Mouse (Mus musculus) limb, embryonic 15.5 days (tissue): ENCODE results near the gene Dock6. TPM values are rescaled to one million over a fixed set of nuclear protein-coding genes. Genes with fewer than 3 reads are reported as not detected.

Experiments used
- ATAC-seq: fragments of 200-750 bp; cut with Nextera tagmentation; 2 replicates; pipeline ENCODE4 v1.8.0; 2017; ENCODE audit warnings: low read depth, moderate TSS enrichment; ENCODE audit not compliant: insufficient number of reproducible peaks, low FRiP score, low TSS enrichment
- H3K27ac ChIP-seq: fragments of 300-500 bp; sonication (generic); 2 replicates; pipeline ENCODE4 v1.5.1; 2015; ENCODE audit warnings: moderate library complexity, mild to moderate bottlenecking, inconsistent platforms
- H3K27me3 ChIP-seq: fragments of 300-500 bp; sonication (generic); 2 replicates; pipeline ENCODE4 v1.6.1; 2015; ENCODE audit warnings: inconsistent platforms
- H3K36me3 ChIP-seq: fragments of 300-500 bp; sonication (generic); 2 replicates; pipeline ENCODE4 v1.6.1; 2015; ENCODE audit warnings: inconsistent platforms
- H3K4me1 ChIP-seq: fragments of 300-500 bp; sonication (generic); 2 replicates; pipeline ENCODE4 v1.6.1; 2015; ENCODE audit warnings: inconsistent platforms
- H3K4me2 ChIP-seq: fragments of 300-500 bp; sonication (generic); 2 replicates; pipeline ENCODE4 v1.6.1; 2015; ENCODE audit warnings: mild to moderate bottlenecking, inconsistent platforms
- H3K4me3 ChIP-seq: fragments of 300-500 bp; sonication (generic); 2 replicates; pipeline ENCODE4 v1.5.1; 2015; ENCODE audit warnings: mild to moderate bottlenecking, inconsistent platforms
- H3K9ac ChIP-seq: fragments of 300-500 bp; sonication (generic); 2 replicates; pipeline ENCODE4 v1.6.1; 2015; ENCODE audit warnings: inconsistent platforms
- H3K9me3 ChIP-seq: fragments of 300-500 bp; sonication (generic); 2 replicates; pipeline ENCODE4 v1.6.1; 2016; ENCODE audit warnings: inconsistent platforms
- WGBS: fragments of 180-500 bp; shearing (Covaris S2); methylation state at CpG from one replicate; pipeline ENCODE4 v1.1.7; 2015; 5-methylcytosine and 5-hydroxymethylcytosine counted together
- polyA plus RNA-seq: library from polyadenylated mRNA; unstranded; fragments of >200 nt; fragmentation: Nextera tagmentation; extraction: Ambion mirVana; gene quantifications from 2 replicates; pipeline ENCODE4 v1.2.1, GENCODE M21; 2015

Gene Dock6
- polyA plus RNA-seq, 1 experiment from 2014 or later, result 38.1 TPM

GRCm38 (mm10) chr9:21824366-21824765, 28.1 kb downstream of the Dock6 start:
- Histone ChIP-seq H3K4me2 (no peak overlapping the region), H3K9ac (no peak overlapping the region), H3K4me3 (no peak overlapping the region), H3K4me1 (no peaks in the 10 kb centered on the region; the same call in 1 of the 2 replicates), H3K9me3 (no peaks in the 10 kb centered on the region), H3K36me3 (peaks cover 64% of the 10 kb centered on the region), H3K27ac (no peak overlapping the region), H3K27me3 (no peaks in the 10 kb centered on the region)
- ATAC-seq, result no peak
- 63% methylated on average over 10 of the region's 10 CpGs for WGBS

GRCm38 (mm10) chr9:21823957-21824356, 28.5 kb downstream of the Dock6 start:
- WGBS, result 49% methylated on average over 4 of the region's 4 CpGs
- no peak for ATAC-seq
- H3K4me3 ChIP-seq, result no peak overlapping the region
- no peak overlapping the region for H3K9ac ChIP-seq
- H3K27me3 ChIP-seq, result no peaks in the 10 kb centered on the region
- H3K27ac ChIP-seq, result no peak overlapping the region
- H3K9me3 ChIP-seq, result no peaks in the 10 kb centered on the region
- H3K36me3 ChIP-seq, result peaks cover 63% of the 10 kb centered on the region
- H3K4me1 ChIP-seq, result no peaks in the 10 kb centered on the region; the same call in 1 of the 2 replicates
- no peak overlapping the region for H3K4me2 ChIP-seq

GRCm38 (mm10) chr9:21822686-21823085, 29.7 kb downstream of the Dock6 start:
- Histone ChIP-seq H3K4me1 (no peaks in the 10 kb centered on the region; the same call in 1 of the 2 replicates), H3K9me3 (no peaks in the 10 kb centered on the region), H3K4me3 (no peak overlapping the region), H3K36me3 (peaks cover 62% of the 10 kb centered on the region), H3K9ac (no peak overlapping the region), H3K4me2 (no peak overlapping the region), H3K27me3 (no peaks in the 10 kb centered on the region), H3K27ac (no peak overlapping the region)
- ATAC-seq, result no peak
- 79% methylated on average over 6 of the region's 6 CpGs for WGBS

DNA sequence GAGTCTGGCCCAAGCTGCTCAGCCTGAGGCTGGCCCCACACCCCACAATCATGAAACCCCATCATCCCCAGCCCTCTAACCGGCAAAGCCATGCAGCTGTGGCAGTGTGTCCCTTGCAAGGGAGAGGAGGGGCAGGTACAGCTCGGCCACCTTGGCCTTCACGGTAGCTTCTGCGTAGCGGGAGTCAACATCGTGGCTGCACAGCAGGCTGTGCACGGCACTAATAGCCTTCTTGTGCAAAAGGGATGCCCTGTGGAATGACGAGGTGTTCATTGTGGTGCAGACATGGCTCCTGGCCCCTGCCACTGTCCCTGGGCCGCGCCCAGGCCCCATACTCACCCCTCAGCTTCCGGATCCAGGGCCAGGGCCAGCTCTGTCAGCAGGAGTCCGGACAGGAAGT, 32.3 kb downstream of the Dock6 start:
- H3K36me3 ChIP-seq, result peaks cover 76% of the 10 kb centered on the region
- H3K27me3 ChIP-seq, result no peaks in the 10 kb centered on the region
- no peak overlapping the region for H3K27ac ChIP-seq
- H3K9ac ChIP-seq, result no peak overlapping the region
- H3K4me3 ChIP-seq, result no peak overlapping the region
- WGBS, result 87% methylated on average over 12 of the region's 12 CpGs
- no peaks in the 10 kb centered on the region for H3K9me3 ChIP-seq
- no peaks in the 10 kb centered on the region; the same call in 1 of the 2 replicates for H3K4me1 ChIP-seq
- no peak for ATAC-seq
- no peak overlapping the region for H3K4me2 ChIP-seq

- no peak overlapping the region for H3K4me2 ChIP-seq
- no peaks in the 10 kb centered on the region; the same call in 1 of the 2 replicates for H3K4me1 ChIP-seq
- no peak overlapping the region for H3K4me3 ChIP-seq
- no peak for ATAC-seq
- no peaks in the 10 kb centered on the region for H3K27me3 ChIP-seq
- WGBS, result 91% methylated on average over 2 of the region's 2 CpGs
- no peak overlapping the region for H3K9ac ChIP-seq
- H3K36me3 ChIP-seq, result peaks cover 75% of the 10 kb centered on the region
- H3K9me3 ChIP-seq, result no peaks in the 10 kb centered on the region
- H3K27ac ChIP-seq, result no peak overlapping the region
These were observed 33.2 kb downstream of the Dock6 start for GRCm38 (mm10) chr9:21819181-21819729.

GRCm38 (mm10) chr9:21818561-21818960, 33.9 kb downstream of the Dock6 start:
- H3K4me2 ChIP-seq, result no peak overlapping the region
- H3K27ac ChIP-seq, result no peak overlapping the region
- peaks cover 74% of the 10 kb centered on the region for H3K36me3 ChIP-seq
- no peaks in the 10 kb centered on the region; the same call in 1 of the 2 replicates for H3K4me1 ChIP-seq
- H3K4me3 ChIP-seq, result no peak overlapping the region
- ATAC-seq, result no peak
- H3K9me3 ChIP-seq, result no peaks in the 10 kb centered on the region
- WGBS, result 86% methylated on average over 6 of the region's 6 CpGs
- H3K9ac ChIP-seq, result no peak overlapping the region
- no peaks in the 10 kb centered on the region for H3K27me3 ChIP-seq

DNA sequence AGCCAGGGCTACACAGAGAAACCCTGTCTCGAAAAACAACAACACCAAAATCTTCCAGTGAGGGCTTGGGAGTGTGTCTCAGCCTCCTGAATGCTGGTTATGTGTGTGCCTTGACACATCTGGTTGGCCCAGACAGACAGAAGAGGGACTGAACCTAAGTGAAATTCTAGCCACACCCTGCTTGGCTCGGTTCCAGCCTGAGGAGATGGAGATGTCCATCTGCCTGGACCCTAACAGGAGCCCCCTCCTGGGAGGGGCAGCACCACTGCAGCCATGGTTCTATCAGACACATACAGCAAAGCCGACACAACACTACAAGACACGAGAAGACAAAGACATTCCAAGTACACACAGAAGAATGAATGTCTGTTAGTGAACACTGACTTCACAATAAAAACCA, 34.3 kb downstream of the Dock6 start:
- H3K4me2 ChIP-seq, result no peak overlapping the region
- H3K27me3 ChIP-seq, result no peaks in the 10 kb centered on the region
- peaks cover 75% of the 10 kb centered on the region for H3K36me3 ChIP-seq
- no peak overlapping the region for H3K9ac ChIP-seq
- H3K27ac ChIP-seq, result no peak overlapping the region
- WGBS, result 82% methylated on average over 4 of the region's 4 CpGs
- H3K9me3 ChIP-seq, result no peaks in the 10 kb centered on the region
- ATAC-seq, result no peak
- no peaks in the 10 kb centered on the region; the same call in 1 of the 2 replicates for H3K4me1 ChIP-seq
- H3K4me3 ChIP-seq, result no peak overlapping the region

DNA sequence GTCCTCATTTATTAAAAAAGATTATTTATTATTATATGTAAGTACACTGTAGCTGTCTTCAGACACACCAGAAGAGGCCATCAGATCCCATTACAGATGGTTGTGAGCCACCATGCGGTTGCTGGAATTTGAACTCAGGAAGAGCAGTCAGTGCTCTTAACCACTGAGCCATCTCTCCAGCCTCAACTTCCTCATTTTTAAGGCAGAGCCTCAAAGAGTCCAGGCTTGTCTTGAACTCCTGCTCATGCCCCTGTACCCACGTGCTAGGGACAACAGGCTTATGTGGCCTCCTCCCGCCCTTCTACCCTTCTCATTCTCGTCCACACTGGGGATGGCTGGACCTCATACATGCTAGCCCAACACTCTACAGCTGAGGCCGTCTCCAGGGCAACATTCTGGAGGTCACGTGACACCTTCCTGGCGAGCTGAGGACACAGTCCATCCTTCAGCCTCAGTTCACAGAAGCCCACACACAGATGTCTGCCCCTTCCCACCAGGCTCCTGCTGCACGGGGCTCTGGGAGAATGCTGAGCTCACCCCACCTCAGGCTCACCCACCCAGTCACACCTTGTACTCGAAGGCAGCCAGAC, 35.6 kb downstream of the Dock6 start:
- WGBS, result 74% methylated on average over 9 of the region's 9 CpGs
- no peak overlapping the region for H3K4me2 ChIP-seq
- H3K4me1 ChIP-seq, result no peaks in the 10 kb centered on the region; the same call in 1 of the 2 replicates
- no peak overlapping the region for H3K9ac ChIP-seq
- H3K27me3 ChIP-seq, result no peaks in the 10 kb centered on the region
- peaks cover 84% of the 10 kb centered on the region for H3K36me3 ChIP-seq
- no peak overlapping the region for H3K27ac ChIP-seq
- H3K4me3 ChIP-seq, result no peak overlapping the region
- H3K9me3 ChIP-seq, result no peaks in the 10 kb centered on the region
- no peak for ATAC-seq

DNA sequence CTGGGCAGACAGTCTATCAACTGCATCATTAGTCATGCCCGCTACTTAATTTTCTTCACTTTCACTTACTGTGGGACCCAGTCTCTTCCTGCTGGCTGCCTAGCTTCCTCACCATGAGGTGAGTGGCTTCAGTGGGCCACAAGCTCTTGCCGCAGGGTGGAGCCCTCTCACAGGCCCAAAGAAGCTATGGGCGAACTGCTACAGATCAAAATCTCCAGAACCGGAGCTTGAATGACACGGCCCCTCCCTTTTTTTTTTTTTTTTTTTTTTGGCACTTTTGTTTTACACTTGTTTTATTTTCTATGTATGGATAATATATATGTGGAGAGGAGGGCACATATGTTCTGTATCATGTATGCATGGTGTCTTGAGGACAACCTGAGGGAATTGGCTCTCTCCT, 41.3 kb downstream of the Dock6 start:
- no peak for ATAC-seq
- Histone ChIP-seq H3K9me3 (no peaks in the 10 kb centered on the region), H3K27me3 (no peaks in the 10 kb centered on the region), H3K27ac (no peak overlapping the region), H3K4me1 (no peaks in the 10 kb centered on the region), H3K36me3 (peaks cover 70% of the 10 kb centered on the region), H3K4me2 (no peak overlapping the region), H3K9ac (no peak overlapping the region), H3K4me3 (no peak overlapping the region)
- 82% methylated on average over 5 of the region's 5 CpGs for WGBS

DNA sequence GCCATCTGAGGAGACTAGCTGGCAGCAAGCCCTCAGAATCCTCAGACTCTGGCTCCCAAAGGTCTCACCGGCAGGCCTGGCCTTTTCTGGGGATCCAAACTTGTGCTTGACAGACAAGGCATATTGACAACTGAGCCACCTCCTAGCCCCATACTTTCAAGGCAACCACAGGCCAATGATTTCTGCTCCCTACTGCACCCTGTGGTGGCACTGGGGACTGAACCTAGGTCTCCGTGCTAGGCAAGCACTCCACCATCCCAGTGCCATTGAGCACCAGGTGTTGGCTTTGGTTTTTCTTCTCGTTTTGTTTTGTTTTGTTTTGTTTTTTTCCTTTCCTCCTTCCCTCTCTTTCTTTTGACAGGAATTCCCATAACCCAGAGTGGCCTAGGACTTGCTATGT, 43.9 kb downstream of the Dock6 start:
- Histone ChIP-seq H3K9me3 (no peaks in the 10 kb centered on the region), H3K27me3 (no peaks in the 10 kb centered on the region), H3K27ac (no peak overlapping the region), H3K4me1 (peaks cover 8% of the 10 kb centered on the region), H3K4me2 (no peak overlapping the region), H3K36me3 (peaks cover 49% of the 10 kb centered on the region), H3K9ac (no peak overlapping the region), H3K4me3 (no peak overlapping the region)
- 70% methylated on average over 3 of the region's 3 CpGs for WGBS
- ATAC-seq, result no peak

- WGBS, result 82% methylated on average over 11 of the region's 11 CpGs
- Histone ChIP-seq H3K36me3 (peaks cover 45% of the 10 kb centered on the region), H3K4me2 (no peak overlapping the region), H3K4me3 (no peak overlapping the region), H3K9me3 (no peaks in the 10 kb centered on the region), H3K27me3 (no peaks in the 10 kb centered on the region), H3K27ac (no peak overlapping the region), H3K4me1 (peaks cover 8% of the 10 kb centered on the region), H3K9ac (no peak overlapping the region)
- ATAC-seq, result no peak
These were observed 45.5 kb downstream of the Dock6 start for GRCm38 (mm10) chr9:21806976-21807375.

DNA sequence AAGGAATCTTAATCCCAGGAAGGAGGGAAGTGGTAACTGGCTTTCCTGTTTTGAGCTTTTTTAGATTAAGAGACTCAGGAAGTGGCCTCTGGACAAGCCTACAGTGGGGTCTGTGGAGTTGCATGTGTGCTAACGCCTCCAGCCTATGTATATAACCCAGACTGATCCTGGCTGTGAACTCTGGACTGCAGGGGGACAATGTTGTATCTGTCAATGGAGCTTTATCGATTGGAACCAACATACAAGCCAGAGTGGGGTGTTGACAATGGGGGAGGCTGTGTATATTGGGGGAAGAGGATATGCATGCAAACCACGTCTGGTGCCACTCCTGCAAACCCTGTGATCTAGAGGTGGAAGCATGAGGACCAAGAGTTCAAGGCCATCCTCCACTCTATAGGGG, 46.1 kb downstream of the Dock6 start:
- no peak overlapping the region for H3K4me2 ChIP-seq
- no peaks in the 10 kb centered on the region for H3K9me3 ChIP-seq
- ATAC-seq, result no peak
- H3K36me3 ChIP-seq, result peaks cover 47% of the 10 kb centered on the region
- H3K4me1 ChIP-seq, result peaks cover 8% of the 10 kb centered on the region
- H3K27ac ChIP-seq, result no peak overlapping the region
- no peaks in the 10 kb centered on the region for H3K27me3 ChIP-seq
- WGBS, result 69% methylated on average over 3 of the region's 3 CpGs
- H3K9ac ChIP-seq, result no peak overlapping the region
- H3K4me3 ChIP-seq, result no peak overlapping the region
